Mouse (Mus musculus) erythroblast, embryonic 14.5 days (primary cell): ENCODE data around the gene Slc16a9. TPM values are rescaled to one million over a fixed set of nuclear protein-coding genes. Genes with fewer than 3 reads are reported as not detected.
A peak's percentile ranks its signal among the peaks of the same experiment; 100 is the strongest.

Experiments
- H3K27me3 ChIP-seq: 2 replicates; pipeline ENCODE4 v1.6.1; 2012; ENCODE audit warnings: inconsistent platforms; ENCODE audit not compliant: control insufficient read depth
- H3K36me3 ChIP-seq: 2 replicates; pipeline ENCODE4 v1.6.1; 2012; ENCODE audit warnings: mild to moderate bottlenecking, inconsistent platforms; ENCODE audit not compliant: control insufficient read depth
- H3K4me1 ChIP-seq: 2 replicates; pipeline ENCODE4 v1.6.1; 2012; ENCODE audit warnings: inconsistent platforms; ENCODE audit not compliant: control insufficient read depth
- H3K4me3 ChIP-seq: replicated peaks from 2 replicates; pipeline ENCODE3; 2012; ENCODE audit warnings: moderate library complexity, mild to moderate bottlenecking, inconsistent platforms
- H3K9me3 ChIP-seq: 2 replicates; pipeline ENCODE4 v1.6.1; 2012; ENCODE audit warnings: low read length, inconsistent platforms, mixed read lengths; ENCODE audit not compliant: control insufficient read depth
- GATA1 ChIP-seq: IDR thresholded peaks from 2 replicates; pipeline ENCODE4 v1.6.1; 2012; ENCODE audit warnings: low read length, inconsistent platforms, mixed read lengths
- TAL1 ChIP-seq: IDR thresholded peaks from 3 replicates; pipeline ENCODE4 v1.6.1; 2012; ENCODE audit warnings: low read length, inconsistent platforms, mixed read lengths
- polyA plus RNA-seq: library from polyadenylated mRNA; stranded (reverse); fragments of >175 nt; gene quantifications from 2 replicates; pipeline ENCODE4 v1.2.3, GENCODE M21; 2012

The Slc16a9 gene
- not detected in 2 replicates for polyA plus RNA-seq

- no peaks in the 10 kb centered on the region for H3K9me3 ChIP-seq
- H3K27me3 ChIP-seq: peaks cover 44% of the 10 kb centered on the region
- no peaks in the 10 kb centered on the region for H3K36me3 ChIP-seq
- peak within 1 kb of the TSS; percentile 30 for H3K4me3 ChIP-seq
- no peaks in the 10 kb centered on the region for H3K4me1 ChIP-seq
- TF ChIP-seq GATA1 (no peak), TAL1 (no peak)
These were observed at the start of gene Slc16a9 for GRCm38 (mm10) chr10:70244921-70245558. Gene Slc16a9, plus strand, starts transcription at chr10:70245100.

GRCm38 (mm10) chr10:70195279-70195678, 49.6 kb upstream of the Slc16a9 start:
- Histone ChIP-seq H3K9me3 (no peaks in the 10 kb centered on the region), H3K36me3 (peaks cover 32% of the 10 kb centered on the region), H3K27me3 (no peaks in the 10 kb centered on the region), H3K4me3 (no peak overlapping the region), H3K4me1 (no peaks in the 10 kb centered on the region)
- TF ChIP-seq GATA1: no peak

GRCm38 (mm10) chr10:70195786-70196185, 49.1 kb upstream of the Slc16a9 start:
- TF ChIP-seq TAL1 (no peak), GATA1 (no peak)
- Histone ChIP-seq H3K27me3 (no peaks in the 10 kb centered on the region), H3K36me3 (peaks cover 27% of the 10 kb centered on the region), H3K4me1 (no peaks in the 10 kb centered on the region), H3K9me3 (no peaks in the 10 kb centered on the region), H3K4me3 (no peak overlapping the region)

- Histone ChIP-seq H3K9me3 (no peaks in the 10 kb centered on the region), H3K4me1 (no peaks in the 10 kb centered on the region), H3K4me3 (no peak overlapping the region), H3K27me3 (no peaks in the 10 kb centered on the region), H3K36me3 (peaks cover 19% of the 10 kb centered on the region)
- no peak for TF ChIP-seq TAL1
These were observed 48.2 kb upstream of the Slc16a9 start for GRCm38 (mm10) chr10:70196666-70197065.

- Histone ChIP-seq H3K4me1 (no peaks in the 10 kb centered on the region), H3K27me3 (no peaks in the 10 kb centered on the region), H3K9me3 (no peaks in the 10 kb centered on the region), H3K36me3 (peaks cover 11% of the 10 kb centered on the region), H3K4me3 (no peak overlapping the region)
- TF ChIP-seq TAL1 (no peak), GATA1 (no peak)
These were observed 47.3 kb upstream of the Slc16a9 start for GRCm38 (mm10) chr10:70197601-70198000.

GRCm38 (mm10) chr10:70198012-70198411, 46.9 kb upstream of the Slc16a9 start:
- H3K27me3 ChIP-seq: no peaks in the 10 kb centered on the region
- H3K4me1 ChIP-seq: no peaks in the 10 kb centered on the region
- TF ChIP-seq GATA1 (no peak), TAL1 (no peak)
- no peak overlapping the region for H3K4me3 ChIP-seq
- no peaks in the 10 kb centered on the region for H3K9me3 ChIP-seq
- peaks cover 7% of the 10 kb centered on the region for H3K36me3 ChIP-seq

- H3K27me3 ChIP-seq: no peaks in the 10 kb centered on the region
- H3K4me3 ChIP-seq: no peak overlapping the region
- TF ChIP-seq GATA1 (no peak), TAL1 (no peak)
- H3K36me3 ChIP-seq: peaks cover under 1% of the 10 kb centered on the region
- no peaks in the 10 kb centered on the region for H3K9me3 ChIP-seq
- H3K4me1 ChIP-seq: no peaks in the 10 kb centered on the region
These were observed 45.9 kb upstream of the Slc16a9 start for GRCm38 (mm10) chr10:70198951-70199463.

GRCm38 (mm10) chr10:70199466-70200210, 45.3 kb upstream of the Slc16a9 start:
- no peaks in the 10 kb centered on the region for H3K27me3 ChIP-seq
- no peaks in the 10 kb centered on the region for H3K4me1 ChIP-seq
- no peaks in the 10 kb centered on the region for H3K9me3 ChIP-seq
- no peak overlapping the region for H3K4me3 ChIP-seq
- no peaks in the 10 kb centered on the region for H3K36me3 ChIP-seq
- TF ChIP-seq TAL1: no peak
- no peak for TF ChIP-seq GATA1

GRCm38 (mm10) chr10:70200889-70201500, 43.9 kb upstream of the Slc16a9 start:
- H3K4me3 ChIP-seq: no peak overlapping the region
- H3K36me3 ChIP-seq: no peaks in the 10 kb centered on the region
- no peaks in the 10 kb centered on the region for H3K4me1 ChIP-seq
- no peaks in the 10 kb centered on the region for H3K27me3 ChIP-seq
- no peak for TF ChIP-seq GATA1
- TF ChIP-seq TAL1: no peak
- no peaks in the 10 kb centered on the region for H3K9me3 ChIP-seq
